Mouse (Mus musculus) limb, embryonic 11.5 days (tissue): ENCODE measurements around the gene Tubgcp6. TPM values are rescaled to one million over a fixed set of nuclear protein-coding genes. Genes with fewer than 3 reads are reported as not detected.

Source experiments
- ATAC-seq: fragments of 200-750 bp; cut with Nextera tagmentation; 2 replicates; pipeline ENCODE4 v1.8.0; 2017; ENCODE audit warnings: low read depth; ENCODE audit not compliant: insufficient number of reproducible peaks, low FRiP score, low TSS enrichment
- DNase-seq: peaks from one replicate; pipeline ENCODE4 v3.0.0-alpha.2; 2015; ENCODE audit warnings: low spot score
- H3K27ac ChIP-seq: fragments of 300-500 bp; sonication (generic); replicated peaks from 2 replicates; pipeline ENCODE4 v1.5.1; 2014; ENCODE audit warnings: low read depth, mild to moderate bottlenecking, low read length
- H3K27me3 ChIP-seq: fragments of 300-500 bp; sonication (generic); 2 replicates; pipeline ENCODE4 v1.6.1; 2014; ENCODE audit warnings: mild to moderate bottlenecking, low read length, mixed read lengths; ENCODE audit not compliant: control insufficient read depth, insufficient read depth
- H3K36me3 ChIP-seq: fragments of 300-500 bp; sonication (generic); 2 replicates; pipeline ENCODE4 v1.6.1; 2014; ENCODE audit warnings: mild to moderate bottlenecking, low read length, moderate library complexity, mixed read lengths; ENCODE audit not compliant: control insufficient read depth, insufficient read depth
- H3K4me1 ChIP-seq: fragments of 300-500 bp; sonication (generic); 2 replicates; pipeline ENCODE4 v1.6.1; 2014; ENCODE audit warnings: low read length, mixed read lengths; ENCODE audit not compliant: control insufficient read depth, insufficient read depth
- H3K4me2 ChIP-seq: fragments of 300-500 bp; sonication (generic); 2 replicates; pipeline ENCODE4 v1.6.1; 2014; ENCODE audit warnings: low read depth, mild to moderate bottlenecking, moderate library complexity; ENCODE audit not compliant: severe bottlenecking
- H3K4me3 ChIP-seq: fragments of 300-500 bp; sonication (generic); 2 replicates; pipeline ENCODE4 v1.5.1; 2014; ENCODE audit warnings: low read depth, low read length
- H3K9ac ChIP-seq: fragments of 300-500 bp; sonication (generic); 2 replicates; pipeline ENCODE4 v1.6.1; 2014; ENCODE audit warnings: mild to moderate bottlenecking, low read length
- H3K9me3 ChIP-seq: fragments of 300-500 bp; sonication (generic); 2 replicates; pipeline ENCODE4 v1.6.1; 2016; ENCODE audit warnings: low read length; ENCODE audit not compliant: control insufficient read depth
- WGBS: fragments of 180-500 bp; shearing (Covaris S2); extraction: QIAGEN DNeasy Blood & Tissue Kit; methylation state at CpG from one replicate; pipeline ENCODE4 v1.1.7; 2014; 5-methylcytosine and 5-hydroxymethylcytosine counted together
- polyA plus RNA-seq: library from polyadenylated mRNA; unstranded; fragments of >200 nt; fragmentation: Nextera tagmentation; extraction: Ambion mirVana; gene quantifications from 2 replicates; pipeline ENCODE4 v1.2.1, GENCODE M21; 2014

The Tubgcp6 gene
- polyA plus RNA-seq, result 22.6 and 23.5 TPM in 2 replicates

GRCm38 (mm10) chr15:89122649-89123366 lies at the start of gene Tubgcp6:
TSS of gene Tubgcp6 (minus strand) at chr15:89123112.
- DNase-seq (peak; percentile 97), ATAC-seq (peak; percentile 71)
- Histone ChIP-seq H3K27me3 (no peaks in the 10 kb centered on the region), H3K27ac (no peak within 1 kb of the TSS; the same call in 1 of the 2 replicates), H3K9me3 (no peaks in the 10 kb centered on the region), H3K9ac (peak within 1 kb of the TSS; percentile 82), H3K4me2 (peak within 1 kb of the TSS; percentile 88), H3K4me3 (peak within 1 kb of the TSS; percentile 89), H3K36me3 (peaks cover 2% of the 10 kb centered on the region), H3K4me1 (peaks cover 20% of the 10 kb centered on the region)
- under 1% methylated on average over 47 of the region's 47 CpGs for WGBS

- Histone ChIP-seq H3K4me2 (peak overlapping the region; percentile 100), H3K9ac (peak overlapping the region; percentile 30), H3K27me3 (no peaks in the 10 kb centered on the region), H3K9me3 (no peaks in the 10 kb centered on the region), H3K4me3 (peak overlapping the region; percentile 50), H3K27ac (no peak overlapping the region; the same call in 1 of the 2 replicates), H3K36me3 (peaks cover 10% of the 10 kb centered on the region; the same call in 1 of the 2 replicates), H3K4me1 (peaks cover 57% of the 10 kb centered on the region)
- ATAC-seq (no peak), DNase-seq (no peak)
- 45% methylated on average over 17 of the region's 17 CpGs for WGBS
These were observed 49.5 kb upstream of the Tubgcp6 start for GRCm38 (mm10) chr15:89172276-89172935.

- no peak overlapping the region for H3K4me2 ChIP-seq
- H3K9me3 ChIP-seq, result no peaks in the 10 kb centered on the region
- no peaks in the 10 kb centered on the region for H3K27me3 ChIP-seq
- H3K4me1 ChIP-seq, result peaks cover 49% of the 10 kb centered on the region
- peaks cover 17% of the 10 kb centered on the region; the same call in 1 of the 2 replicates for H3K36me3 ChIP-seq
- WGBS, result 92% methylated on average over 5 of the region's 5 CpGs
- DNase-seq (no peak), ATAC-seq (no peak)
- no peak overlapping the region for H3K4me3 ChIP-seq
- H3K27ac ChIP-seq, result no peak overlapping the region
- no peak overlapping the region for H3K9ac ChIP-seq
These were observed 48.7 kb upstream of the Tubgcp6 start for GRCm38 (mm10) chr15:89171526-89172051.

GRCm38 (mm10) chr15:89170102-89170501 lies 47.2 kb upstream of the Tubgcp6 start:
- H3K4me2 ChIP-seq, result no peak overlapping the region
- peaks cover 31% of the 10 kb centered on the region for H3K36me3 ChIP-seq
- H3K9ac ChIP-seq, result no peak overlapping the region

GRCm38 (mm10) chr15:89169431-89169830 lies 46.5 kb upstream of the Tubgcp6 start:
- Histone ChIP-seq H3K4me2 (peak overlapping the region; percentile 28; the same call in 1 of the 2 replicates), H3K9ac (no peak overlapping the region), H3K4me1 (peaks cover 44% of the 10 kb centered on the region), H3K36me3 (peaks cover 33% of the 10 kb centered on the region), H3K27ac (peak overlapping the region; percentile 52; the same call in 1 of the 2 replicates), H3K4me3 (no peak overlapping the region), H3K9me3 (no peaks in the 10 kb centered on the region), H3K27me3 (no peaks in the 10 kb centered on the region)
- peak; percentile 87 for DNase-seq
- peak; percentile 72 for ATAC-seq
- 4% methylated on average over 10 of the region's 10 CpGs for WGBS

More at GRCm38 (mm10) chr15:89170102-89170501, 47.2 kb upstream of the Tubgcp6 start:
- H3K27me3 ChIP-seq, result no peaks in the 10 kb centered on the region
- WGBS, result 59% methylated on average over 3 of the region's 3 CpGs
- no peak for DNase-seq
- ATAC-seq, result peak; percentile 5; the same call in 1 of the 2 replicates
- H3K9me3 ChIP-seq, result no peaks in the 10 kb centered on the region
- H3K27ac ChIP-seq, result 0 out of 2 replicates have a peak overlapping the region, but pooled peaks have one; percentile 52
- peaks cover 44% of the 10 kb centered on the region for H3K4me1 ChIP-seq
- no peak overlapping the region for H3K4me3 ChIP-seq

- H3K4me3 ChIP-seq, result no peak overlapping the region
- H3K27ac ChIP-seq, result no peak overlapping the region; the same call in 1 of the 2 replicates
- no peak overlapping the region; the same call in 1 of the 2 replicates for H3K4me2 ChIP-seq
- no peak for ATAC-seq
- 68% methylated on average over 10 of the region's 10 CpGs for WGBS
- no peaks in the 10 kb centered on the region for H3K9me3 ChIP-seq
- peaks cover 41% of the 10 kb centered on the region for H3K4me1 ChIP-seq
- DNase-seq, result no peak
- H3K27me3 ChIP-seq, result no peaks in the 10 kb centered on the region
- H3K36me3 ChIP-seq, result peaks cover 35% of the 10 kb centered on the region
- peak overlapping the region; percentile 27; the same call in 1 of the 2 replicates for H3K9ac ChIP-seq
These were observed 46.0 kb upstream of the Tubgcp6 start for GRCm38 (mm10) chr15:89168922-89169321.

GRCm38 (mm10) chr15:89165478-89165877 lies 42.6 kb upstream of the Tubgcp6 start:
- no peaks in the 10 kb centered on the region for H3K9me3 ChIP-seq
- 96% methylated on average over 12 of the region's 12 CpGs for WGBS
- peaks cover 55% of the 10 kb centered on the region for H3K36me3 ChIP-seq
- H3K4me2 ChIP-seq, result no peak overlapping the region
- H3K9ac ChIP-seq, result no peak overlapping the region
- ATAC-seq (no peak), DNase-seq (no peak)
- peaks cover 18% of the 10 kb centered on the region for H3K4me1 ChIP-seq
- H3K27ac ChIP-seq, result no peak overlapping the region
- no peaks in the 10 kb centered on the region for H3K27me3 ChIP-seq
- no peak overlapping the region for H3K4me3 ChIP-seq

GRCm38 (mm10) chr15:89161397-89161796 lies 38.5 kb upstream of the Tubgcp6 start:
- Histone ChIP-seq H3K27me3 (no peaks in the 10 kb centered on the region), H3K4me2 (no peak overlapping the region), H3K27ac (no peak overlapping the region), H3K4me1 (no peaks in the 10 kb centered on the region), H3K9ac (no peak overlapping the region), H3K4me3 (no peak overlapping the region), H3K36me3 (peaks cover 58% of the 10 kb centered on the region), H3K9me3 (no peaks in the 10 kb centered on the region)
- no peak for DNase-seq
- 87% methylated on average over 9 of the region's 9 CpGs for WGBS
- ATAC-seq, result no peak
